Mouse (Mus musculus) limb, embryonic 10.5 days (tissue): ENCODE measurements around the gene Dock2. TPM values are rescaled to one million over a fixed set of nuclear protein-coding genes. Genes with fewer than 3 reads are reported as not detected.

Experiments
- DNase-seq: peaks from one replicate; pipeline ENCODE4 v3.0.0-alpha.2; 2017; ENCODE audit warnings: low spot score
- H3K27ac ChIP-seq: fragments of 300-500 bp; sonication (generic); 2 replicates; pipeline ENCODE4 v1.5.1; 2016; ENCODE audit warnings: mild to moderate bottlenecking
- H3K27me3 ChIP-seq: fragments of 300-500 bp; sonication (generic); 2 replicates; pipeline ENCODE4 v1.6.1; 2016; ENCODE audit warnings: low read depth, mild to moderate bottlenecking; ENCODE audit not compliant: poor library complexity, severe bottlenecking
- H3K36me3 ChIP-seq: fragments of 300-500 bp; sonication (generic); 2 replicates; pipeline ENCODE4 v1.6.1; 2016; ENCODE audit warnings: mild to moderate bottlenecking, moderate library complexity
- H3K4me1 ChIP-seq: fragments of 300-500 bp; sonication (generic); 2 replicates; pipeline ENCODE4 v1.6.1; 2016
- H3K4me3 ChIP-seq: fragments of 300-500 bp; sonication (generic); 2 replicates; pipeline ENCODE4 v1.5.1; 2016; ENCODE audit warnings: mild to moderate bottlenecking, moderate library complexity
- H3K9me3 ChIP-seq: fragments of 300-500 bp; sonication (generic); replicated peaks from 2 replicates; pipeline ENCODE4 v1.6.1; 2016; ENCODE audit warnings: mild to moderate bottlenecking
- WGBS: fragments of 180-500 bp; shearing (Covaris S2); methylation state at CpG from one replicate; pipeline ENCODE4 v1.1.7; 2016; 5-methylcytosine and 5-hydroxymethylcytosine counted together
- polyA plus RNA-seq: library from polyadenylated mRNA; unstranded; fragments of >200 nt; fragmentation: Nextera tagmentation; extraction: Ambion mirVana; gene quantifications from 2 replicates; pipeline ENCODE4 v1.2.1, GENCODE M21; 2016

Dock2 gene
- polyA plus RNA-seq, 1 experiment from 2014 or later = 0.60 TPM

- Histone ChIP-seq H3K27me3 (no peaks in the 10 kb centered on the region), H3K27ac (no peak overlapping the region), H3K36me3 (no peaks in the 10 kb centered on the region), H3K4me3 (no peak overlapping the region), H3K4me1 (peaks cover 4% of the 10 kb centered on the region; the same call in 1 of the 2 replicates), H3K9me3 (no peaks in the 10 kb centered on the region)
- DNase-seq = no peak
- WGBS = 85% methylated on average over 2 of the region's 2 CpGs
Measured at GRCm38 (mm10) chr11:34780786-34781185, 2.9 kb downstream of the Dock2 start.

- DNase-seq = no peak
- H3K4me1 ChIP-seq = peaks cover 4% of the 10 kb centered on the region; the same call in 1 of the 2 replicates
- 89% methylated on average over 4 of the region's 4 CpGs for WGBS
- H3K4me3 ChIP-seq = no peak overlapping the region
- no peaks in the 10 kb centered on the region for H3K36me3 ChIP-seq
- no peak overlapping the region for H3K27ac ChIP-seq
- H3K9me3 ChIP-seq = no peaks in the 10 kb centered on the region
- no peaks in the 10 kb centered on the region for H3K27me3 ChIP-seq
Measured at GRCm38 (mm10) chr11:34779966-34780365, 3.7 kb downstream of the Dock2 start.

GRCm38 (mm10) chr11:34778351-34778750 is 5.3 kb downstream of the Dock2 start:
- no peak for DNase-seq
- H3K27ac ChIP-seq = no peak overlapping the region
- no peak overlapping the region for H3K4me3 ChIP-seq
- H3K9me3 ChIP-seq = no peaks in the 10 kb centered on the region
- H3K27me3 ChIP-seq = no peaks in the 10 kb centered on the region
- 0 out of 2 replicates have a peak, but pooled peaks cover under 1% of the 10 kb centered on the region for H3K4me1 ChIP-seq
- WGBS = 84% methylated on average over 3 of the region's 3 CpGs
- H3K36me3 ChIP-seq = no peaks in the 10 kb centered on the region

- H3K4me3 ChIP-seq = no peak overlapping the region
- 87% methylated on average over 4 of the region's 4 CpGs for WGBS
Measured at GRCm38 (mm10) chr11:34777529-34777928, 6.2 kb downstream of the Dock2 start.

GRCm38 (mm10) chr11:34776054-34776453 is 7.6 kb downstream of the Dock2 start:
- 83% methylated on average over 2 of the region's 2 CpGs for WGBS
- Histone ChIP-seq H3K4me3 (no peak overlapping the region), H3K27ac (no peak overlapping the region), H3K9me3 (no peaks in the 10 kb centered on the region), H3K36me3 (no peaks in the 10 kb centered on the region), H3K27me3 (no peaks in the 10 kb centered on the region), H3K4me1 (no peaks in the 10 kb centered on the region)
- no peak for DNase-seq

More at GRCm38 (mm10) chr11:34777529-34777928, 6.2 kb downstream of the Dock2 start:
- DNase-seq = no peak
- Histone ChIP-seq H3K36me3 (no peaks in the 10 kb centered on the region), H3K27me3 (no peaks in the 10 kb centered on the region), H3K4me1 (no peaks in the 10 kb centered on the region), H3K27ac (no peak overlapping the region), H3K9me3 (no peaks in the 10 kb centered on the region)

GRCm38 (mm10) chr11:34774636-34775035 is 9.1 kb downstream of the Dock2 start:
- H3K9me3 ChIP-seq = no peaks in the 10 kb centered on the region
- 84% methylated on average over 2 of the region's 2 CpGs for WGBS
- H3K4me3 ChIP-seq = no peak overlapping the region
- no peak overlapping the region for H3K27ac ChIP-seq
- DNase-seq = no peak
- H3K27me3 ChIP-seq = no peaks in the 10 kb centered on the region
- H3K4me1 ChIP-seq = no peaks in the 10 kb centered on the region
- H3K36me3 ChIP-seq = no peaks in the 10 kb centered on the region

GRCm38 (mm10) chr11:34773304-34773895 is 10.3 kb downstream of the Dock2 start:
- Histone ChIP-seq H3K4me3 (no peak overlapping the region), H3K27me3 (no peaks in the 10 kb centered on the region), H3K27ac (no peak overlapping the region), H3K9me3 (no peaks in the 10 kb centered on the region), H3K4me1 (no peaks in the 10 kb centered on the region), H3K36me3 (no peaks in the 10 kb centered on the region)
- WGBS = 92% methylated on average over 9 of the region's 9 CpGs
- DNase-seq = no peak

- Histone ChIP-seq H3K9me3 (no peaks in the 10 kb centered on the region), H3K4me3 (no peak overlapping the region), H3K27me3 (no peaks in the 10 kb centered on the region), H3K27ac (no peak overlapping the region), H3K36me3 (no peaks in the 10 kb centered on the region), H3K4me1 (no peaks in the 10 kb centered on the region)
- DNase-seq = no peak
- 74% methylated on average over 12 of the region's 12 CpGs for WGBS
Measured at GRCm38 (mm10) chr11:34771221-34771986, 12.3 kb downstream of the Dock2 start.

GRCm38 (mm10) chr11:34770666-34771065 is 13.0 kb downstream of the Dock2 start:
- no peaks in the 10 kb centered on the region for H3K9me3 ChIP-seq
- no peak overlapping the region for H3K4me3 ChIP-seq
- DNase-seq = no peak
- no peaks in the 10 kb centered on the region for H3K27me3 ChIP-seq
- no peak overlapping the region for H3K27ac ChIP-seq
- 76% methylated on average over 4 of the region's 4 CpGs for WGBS
- H3K36me3 ChIP-seq = no peaks in the 10 kb centered on the region
- H3K4me1 ChIP-seq = no peaks in the 10 kb centered on the region

GRCm38 (mm10) chr11:34769946-34770345 is 13.7 kb downstream of the Dock2 start:
- H3K36me3 ChIP-seq = no peaks in the 10 kb centered on the region
- no peaks in the 10 kb centered on the region for H3K27me3 ChIP-seq
- H3K27ac ChIP-seq = no peak overlapping the region
- 94% methylated on average over 8 of the region's 8 CpGs for WGBS
- no peaks in the 10 kb centered on the region for H3K9me3 ChIP-seq
- DNase-seq = no peak
- H3K4me3 ChIP-seq = no peak overlapping the region
- no peaks in the 10 kb centered on the region for H3K4me1 ChIP-seq

- DNase-seq = no peak
- Histone ChIP-seq H3K9me3 (no peaks in the 10 kb centered on the region), H3K27ac (no peak overlapping the region), H3K27me3 (no peaks in the 10 kb centered on the region), H3K36me3 (no peaks in the 10 kb centered on the region), H3K4me3 (no peak overlapping the region), H3K4me1 (no peaks in the 10 kb centered on the region)
- 92% methylated on average over 2 of the region's 2 CpGs for WGBS
Measured at GRCm38 (mm10) chr11:34769396-34769795, 14.3 kb downstream of the Dock2 start.

GRCm38 (mm10) chr11:34763739-34764361 is 19.8 kb downstream of the Dock2 start:
- no peak overlapping the region for H3K27ac ChIP-seq
- H3K36me3 ChIP-seq = no peaks in the 10 kb centered on the region
- H3K27me3 ChIP-seq = no peaks in the 10 kb centered on the region
- no peak overlapping the region for H3K4me3 ChIP-seq
- no peaks in the 10 kb centered on the region for H3K4me1 ChIP-seq
- WGBS = 87% methylated on average over 5 of the region's 5 CpGs
- H3K9me3 ChIP-seq = no peaks in the 10 kb centered on the region
- DNase-seq = no peak

- Histone ChIP-seq H3K36me3 (no peaks in the 10 kb centered on the region), H3K27me3 (no peaks in the 10 kb centered on the region), H3K4me1 (no peaks in the 10 kb centered on the region), H3K4me3 (no peak overlapping the region), H3K9me3 (no peaks in the 10 kb centered on the region), H3K27ac (no peak overlapping the region)
- no peak for DNase-seq
- 93% methylated on average over 5 of the region's 5 CpGs for WGBS
Measured at GRCm38 (mm10) chr11:34762570-34763127, 21.0 kb downstream of the Dock2 start.
